Mouse (Mus musculus): ENCODE data around the gene Pgbd1. TPM values are rescaled to one million over a fixed set of nuclear protein-coding genes. Genes with fewer than 3 reads are reported as not detected.
"Not testable (repeated sequence)": the region's sequence is repeated elsewhere in the genome, so short reads cannot be mapped to it uniquely, and the experiment has no call there.

The Pgbd1 gene
- total and polyA plus RNA-seq, 2 experiments from 2014 or later: 2.1 to 6.3 TPM

DNA sequence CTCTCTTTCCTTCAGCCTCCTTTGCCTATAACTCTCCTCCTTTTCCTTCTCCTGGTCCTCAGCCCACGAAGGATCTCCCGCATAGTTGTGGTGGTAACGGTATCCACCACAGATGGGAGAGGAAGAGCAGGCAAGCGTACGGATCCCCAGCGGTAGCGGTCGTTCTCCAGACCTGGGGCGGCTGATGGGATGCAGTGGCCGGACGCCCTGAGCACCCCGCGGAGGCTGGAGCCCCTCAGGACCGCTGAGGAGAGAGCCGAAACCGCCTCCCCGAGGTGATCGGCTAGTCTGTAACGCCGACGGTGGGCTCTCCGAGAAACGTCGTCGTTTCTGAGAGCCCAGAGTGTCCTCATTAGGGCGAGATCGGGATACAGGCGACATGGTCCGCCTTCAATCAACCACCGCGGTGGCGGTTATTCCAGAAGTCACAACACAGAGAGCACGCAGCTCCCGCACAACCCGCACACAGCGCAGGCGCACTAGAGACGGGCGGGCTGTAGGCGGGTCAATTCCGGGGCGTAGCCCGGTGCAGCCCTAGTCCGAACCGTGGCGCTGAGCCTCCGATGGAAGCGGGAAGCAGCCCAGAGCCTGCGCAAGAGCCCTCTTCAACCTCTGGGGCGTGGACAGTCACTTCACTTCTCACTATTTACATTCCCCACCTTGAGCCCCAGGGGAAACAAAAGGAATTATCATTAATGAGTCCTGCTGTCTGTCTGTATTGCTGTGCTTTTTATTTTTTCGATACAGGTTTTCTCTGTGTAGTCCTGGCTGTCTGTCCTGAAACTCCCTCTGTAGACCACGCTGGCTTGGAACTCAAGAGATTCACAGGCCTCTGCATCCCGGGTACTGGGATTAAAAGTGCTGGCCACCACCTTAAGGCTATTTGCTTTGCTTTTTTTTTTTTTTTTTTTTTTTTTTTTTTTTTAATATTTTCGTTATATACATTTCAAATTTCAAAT is 27.5 kb upstream of the Pgbd1 start, which contains the start of gene Nkapl:
Gene Nkapl (minus strand): TSS at position 449 of the 959 bp plus-strand sequence.
- 1% methylated on average over 54 of the region's 54 CpGs for WGBS
- Histone ChIP-seq H3K9ac (replicated peaks; ENCODE audit: low read length) (peak within 1 kb of the TSS; percentile 67), H3K27ac (peak within 1 kb of the TSS; percentile 73; the same call in 1 of the 2 replicates), H3K27me3 (ENCODE audit: insufficient read depth, low read length) (0 out of 2 replicates have a peak, but pooled peaks cover 4% of the 10 kb centered on the region), H3K9me3 (ENCODE audit: low read length) (no peaks in the 10 kb centered on the region), H3K4me3 (ENCODE audit: low read length) (peak within 1 kb of the TSS; percentile 66), H3K4me2 (ENCODE audit: low read depth, low read length) (peak within 1 kb of the TSS; percentile 87), H3K4me1 (ENCODE audit: insufficient read depth, low read length) (no peaks in the 10 kb centered on the region), H3K36me3 (ENCODE audit: insufficient read depth, low read length) (no peaks in the 10 kb centered on the region)
- DNase-seq (ENCODE audit: low spot score) (peak; percentile 92), ATAC-seq (peak; percentile 99)
- TF ChIP-seq CTCF (IDR thresholded peaks at IDR 0.05; ENCODE audit: low read depth): no peak

DNA sequence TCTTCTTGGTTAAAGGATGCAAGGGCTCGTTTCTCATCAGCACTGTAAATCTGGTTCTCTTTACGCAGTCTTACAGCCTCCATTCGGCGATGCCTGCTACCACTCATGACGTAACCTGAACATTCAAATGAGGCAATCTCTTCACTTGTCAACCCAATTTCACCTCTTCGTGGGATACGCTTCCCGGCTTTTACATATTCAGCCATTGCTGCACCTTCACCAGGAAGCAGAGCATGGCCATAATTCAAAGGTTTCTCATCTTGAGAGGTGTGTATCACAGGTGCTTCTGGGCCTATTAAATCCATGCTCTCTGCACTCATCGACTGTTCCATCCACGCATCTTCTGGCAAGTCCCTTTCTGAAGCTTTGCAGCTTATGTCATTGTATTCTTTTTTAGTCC is 26.5 kb upstream of the Pgbd1 start:
- H3K4me2 ChIP-seq (ENCODE audit: low read depth, low read length): no peak overlapping the region; the same call in 1 of the 2 replicates

DNA sequence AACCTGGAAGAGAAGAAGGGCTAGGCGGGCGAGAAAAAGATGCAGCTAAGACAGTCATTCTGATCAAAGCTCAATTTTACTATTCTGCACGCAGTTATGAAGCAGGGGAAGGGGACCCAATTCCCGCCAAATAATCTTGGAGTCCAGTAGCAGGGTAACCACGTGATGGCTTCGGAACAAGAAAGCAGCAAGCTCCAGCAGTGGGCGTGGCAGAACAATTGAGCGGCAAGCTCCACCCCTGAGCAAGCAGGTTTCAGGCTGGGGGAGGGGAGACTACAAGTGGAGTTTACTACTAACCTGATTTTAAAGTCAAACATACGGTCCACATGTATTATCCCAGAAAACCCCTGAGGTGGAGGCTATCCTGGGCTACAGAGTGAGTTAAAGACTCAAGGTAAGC is 21.7 kb upstream of the Pgbd1 start:
- H3K27me3 ChIP-seq (ENCODE audit: insufficient read depth, low read length); H3K4me1 ChIP-seq (ENCODE audit: insufficient read depth, low read length); H3K9me3 ChIP-seq (ENCODE audit: low read length); DNase-seq (ENCODE audit: low spot score); H3K36me3 ChIP-seq (ENCODE audit: insufficient read depth, low read length); H3K4me3 ChIP-seq (ENCODE audit: low read length); H3K4me2 ChIP-seq (ENCODE audit: low read depth, low read length); H3K27ac ChIP-seq; ATAC-seq; H3K9ac ChIP-seq (replicated peaks; ENCODE audit: low read length): not testable (repeated sequence)
- 53% methylated on average over 9 of the region's 9 CpGs for WGBS

More for the DNA sequence above, 26.5 kb upstream of the Pgbd1 start:
- H3K9ac ChIP-seq (replicated peaks; ENCODE audit: low read length): no peak overlapping the region
- no peaks in the 10 kb centered on the region for H3K36me3 ChIP-seq (ENCODE audit: insufficient read depth, low read length)
- H3K4me1 ChIP-seq (ENCODE audit: insufficient read depth, low read length): no peaks in the 10 kb centered on the region
- TF ChIP-seq CTCF (IDR thresholded peaks at IDR 0.05; ENCODE audit: low read depth): no peak
- H3K4me3 ChIP-seq (ENCODE audit: low read length): no peak overlapping the region
- ATAC-seq: no peak
- H3K27ac ChIP-seq: no peak overlapping the region
- H3K27me3 ChIP-seq (ENCODE audit: insufficient read depth, low read length): 0 out of 2 replicates have a peak, but pooled peaks cover 4% of the 10 kb centered on the region
- no peaks in the 10 kb centered on the region for H3K9me3 ChIP-seq (ENCODE audit: low read length)
- WGBS: 89% methylated on average over 10 of the region's 10 CpGs
- DNase-seq (ENCODE audit: low spot score): no peak

DNA sequence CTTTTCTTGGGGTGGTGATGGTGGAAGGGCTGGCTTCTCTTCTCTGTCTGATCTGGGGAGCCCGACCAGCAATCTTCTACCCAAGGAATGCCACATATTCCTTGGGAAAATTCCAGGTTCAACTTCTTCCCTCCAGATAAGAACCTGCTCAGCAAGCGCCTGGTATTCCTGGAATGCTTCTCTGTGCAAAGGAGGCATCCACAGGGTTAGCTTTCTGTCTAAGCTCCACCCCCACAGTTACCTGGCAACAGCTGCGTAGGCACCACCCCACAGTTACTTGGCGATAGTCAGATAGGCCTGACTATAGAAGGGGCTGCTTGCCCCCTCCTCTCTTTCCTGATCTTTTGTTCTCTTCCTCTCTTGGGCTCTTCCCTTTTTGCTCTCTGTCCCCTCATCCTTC is 15.5 kb upstream of the Pgbd1 start:
- WGBS: 12% methylated on average over 4 of the region's 4 CpGs
- Histone ChIP-seq H3K4me2 (ENCODE audit: low read depth, low read length) (no peak overlapping the region), H3K27me3 (ENCODE audit: insufficient read depth, low read length) (no peaks in the 10 kb centered on the region), H3K9ac (replicated peaks; ENCODE audit: low read length) (no peak overlapping the region), H3K36me3 (ENCODE audit: insufficient read depth, low read length) (no peaks in the 10 kb centered on the region), H3K4me3 (ENCODE audit: low read length) (no peak overlapping the region), H3K9me3 (ENCODE audit: low read length) (no peaks in the 10 kb centered on the region), H3K27ac (no peak overlapping the region), H3K4me1 (ENCODE audit: insufficient read depth, low read length) (peaks cover 7% of the 10 kb centered on the region; the same call in 1 of the 2 replicates)
- no peak for DNase-seq (ENCODE audit: low spot score)
- TF ChIP-seq CTCF (IDR thresholded peaks at IDR 0.05; ENCODE audit: low read depth): no peak
- ATAC-seq: no peak

DNA sequence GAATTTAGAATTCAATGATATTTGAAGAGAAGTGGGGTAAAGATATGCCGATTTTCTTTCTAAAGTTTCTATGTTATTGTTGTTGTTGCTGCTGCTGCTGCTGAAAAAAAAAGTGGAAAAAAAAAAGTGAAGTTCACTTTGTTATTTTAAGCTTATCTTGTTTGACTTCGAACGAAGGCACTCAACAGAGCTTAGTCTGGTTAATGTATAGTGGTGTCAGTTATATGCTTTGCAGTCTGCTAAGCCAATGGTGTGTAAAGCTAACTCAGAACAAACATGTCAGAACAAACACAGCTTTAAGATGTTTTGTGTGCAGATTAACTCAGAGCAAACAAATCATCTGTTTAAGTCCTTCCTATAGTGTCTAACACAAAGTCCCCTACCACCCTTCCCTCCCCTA is 13.3 kb upstream of the Pgbd1 start:
- Histone ChIP-seq H3K4me3 (ENCODE audit: low read length) (peak overlapping the region; percentile 76; the same call in 1 of the 2 replicates), H3K36me3 (ENCODE audit: insufficient read depth, low read length) (no peaks in the 10 kb centered on the region), H3K9me3 (ENCODE audit: low read length) (no peaks in the 10 kb centered on the region), H3K9ac (replicated peaks; ENCODE audit: low read length) (no peak overlapping the region), H3K4me1 (ENCODE audit: insufficient read depth, low read length) (peaks cover 7% of the 10 kb centered on the region; the same call in 1 of the 2 replicates), H3K4me2 (ENCODE audit: low read depth, low read length) (peak overlapping the region; percentile 54; the same call in 1 of the 2 replicates), H3K27me3 (ENCODE audit: insufficient read depth, low read length) (no peaks in the 10 kb centered on the region), H3K27ac (no peak overlapping the region)
- DNase-seq (ENCODE audit: low spot score): no peak
- ATAC-seq: no peak
- 92% methylated on average over 3 of the region's 3 CpGs for WGBS
- TF ChIP-seq CTCF (IDR thresholded peaks at IDR 0.05; ENCODE audit: low read depth): no peak

DNA sequence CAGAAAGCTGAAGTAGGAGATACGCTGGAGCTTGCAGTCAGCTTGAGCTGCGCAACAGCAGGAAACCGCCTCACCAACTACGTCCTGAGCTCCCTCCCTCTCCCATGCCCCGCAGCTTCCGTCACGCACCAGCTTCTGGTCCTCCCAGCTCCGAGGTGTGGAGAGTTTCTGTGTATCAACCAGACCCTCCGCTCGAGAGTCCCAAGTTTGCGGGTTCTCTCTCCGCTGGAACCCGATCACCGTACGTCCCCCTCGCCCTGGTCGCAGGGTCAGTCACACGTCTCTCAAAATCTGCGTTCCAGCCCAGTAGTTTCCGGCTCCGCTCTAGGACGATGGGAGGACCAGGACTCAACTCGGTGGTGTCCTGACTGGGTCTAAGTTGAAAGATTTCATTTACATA is 12.6 kb upstream of the Pgbd1 start, which contains the start of gene Zscan26:
Gene Zscan26 (minus strand): TSS at position 282 of the 400 bp plus-strand sequence.
- Histone ChIP-seq H3K9ac (replicated peaks; ENCODE audit: low read length) (peak within 1 kb of the TSS; percentile 67), H3K4me1 (ENCODE audit: insufficient read depth, low read length) (peaks cover 7% of the 10 kb centered on the region; the same call in 1 of the 2 replicates), H3K4me3 (ENCODE audit: low read length) (peak within 1 kb of the TSS; percentile 76), H3K27ac (peak within 1 kb of the TSS; percentile 73; the same call in 1 of the 2 replicates), H3K9me3 (ENCODE audit: low read length) (no peaks in the 10 kb centered on the region), H3K4me2 (ENCODE audit: low read depth, low read length) (peak within 1 kb of the TSS; percentile 54), H3K27me3 (ENCODE audit: insufficient read depth, low read length) (no peaks in the 10 kb centered on the region), H3K36me3 (ENCODE audit: insufficient read depth, low read length) (no peaks in the 10 kb centered on the region)
- peak; percentile 91 for DNase-seq (ENCODE audit: low spot score)
- no peak for TF ChIP-seq CTCF (IDR thresholded peaks at IDR 0.05; ENCODE audit: low read depth)
- ATAC-seq: peak; percentile 97
- under 1% methylated on average over 23 of the region's 23 CpGs for WGBS

Data from hindbrain, postnatal 0 days (tissue).